ENCODE assay signal across 27 mouse cellular contexts in the genomic region with DNA sequence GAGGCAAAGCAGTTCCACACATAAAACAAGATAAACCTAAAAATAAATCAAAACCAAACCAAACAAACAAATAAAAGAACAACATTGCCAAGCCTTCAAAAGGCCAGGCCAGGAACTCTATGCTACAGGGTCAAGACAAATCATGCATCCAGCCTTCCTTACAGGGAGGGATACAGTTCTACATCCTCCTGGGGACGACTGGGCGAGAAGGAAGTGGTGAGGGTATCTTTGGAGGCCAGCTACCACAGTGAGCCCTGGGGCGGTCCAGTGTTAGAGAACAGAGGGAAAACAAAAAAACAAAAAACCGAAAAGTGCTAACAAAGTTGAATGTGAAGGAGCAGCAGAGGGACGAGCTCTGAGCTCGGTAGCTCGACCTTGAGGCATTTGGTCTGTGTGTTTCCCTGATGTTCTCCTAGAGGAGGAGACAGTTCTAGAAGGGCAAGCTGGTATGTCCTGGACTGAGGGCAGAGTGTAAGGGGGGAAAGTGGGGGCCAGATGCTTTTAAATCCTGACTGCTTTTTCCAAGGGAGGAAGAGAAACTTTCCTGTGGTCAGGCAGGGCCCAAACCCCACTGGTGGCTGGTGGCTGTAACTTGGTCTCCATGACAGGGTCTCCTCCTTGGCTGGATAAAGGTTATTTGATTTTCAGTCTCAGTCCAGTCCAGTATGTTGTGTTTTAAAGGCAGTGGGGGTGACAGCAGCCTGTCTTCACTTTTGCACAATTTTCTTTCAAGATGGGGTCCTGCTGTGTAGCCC. TPM values are rescaled to one million over a fixed set of nuclear protein-coding genes. Genes with fewer than 3 reads are reported as not detected.
DNase-seq lines count a peak whose midpoint lies in the region; ATAC-seq and TF ChIP-seq lines count a peak whose summit lies in the region.
"Had no signal": no experiment of that assay in that cellular context is flagged by ENCODE, and none has a peak within 500 bp of the region (broad histone marks: within the 10 kb centered on the region; RNA-seq: fewer than 3 reads in every experiment).

No protein-coding gene starts in this region.

- H3K4me1 ChIP-seq in forebrain, embryonic 11.5 days (replicated peaks; ENCODE audit: control insufficient read depth, insufficient read depth, low read length), result no peaks in the 10 kb centered on the region
- H3K4me1 ChIP-seq in forebrain, embryonic 14.5 days (ENCODE audit: control insufficient read depth, insufficient read depth, low read length), result no peaks in the 10 kb centered on the region
- peaks cover 7% of the 10 kb centered on the region for H3K4me1 ChIP-seq in kidney, embryonic 16.5 days (ENCODE audit: insufficient read depth, low read length)
- peaks cover 32% of the 10 kb centered on the region for H3K4me1 ChIP-seq in bone marrow macrophage, adult 2 months (ENCODE audit: control insufficient read depth, insufficient read depth, low read length)
- no peaks in the 10 kb centered on the region for H3K4me1 ChIP-seq in neural tube, embryonic 15.5 days
- H3K4me1 ChIP-seq: forebrain, embryonic 12.5 days; heart, embryonic 10.5 days; heart, embryonic 15.5 days; hindbrain, embryonic 13.5 days had no signal

- peak overlapping the region; percentile 2; the same call in 1 of the 2 replicates for H3K4me2 ChIP-seq in forebrain, embryonic 11.5 days (ENCODE audit: low read depth, low read length, severe bottlenecking)
- no peak overlapping the region for H3K4me2 ChIP-seq in forebrain, embryonic 14.5 days (ENCODE audit: low read length)
- no peak overlapping the region for H3K4me2 ChIP-seq in kidney, embryonic 16.5 days (replicated peaks; ENCODE audit: low read depth, low read length)
- no peak overlapping the region for H3K4me2 ChIP-seq in neural tube, embryonic 15.5 days
- H3K4me2 ChIP-seq: forebrain, embryonic 12.5 days; heart, embryonic 15.5 days; hindbrain, embryonic 13.5 days had no signal

- H3K9me3 ChIP-seq in forebrain, embryonic 11.5 days (ENCODE audit: control insufficient read depth, low read length), result no peaks in the 10 kb centered on the region
- H3K9me3 ChIP-seq in forebrain, embryonic 14.5 days (replicated peaks; ENCODE audit: control insufficient read depth, low read length), result no peaks in the 10 kb centered on the region
- no peaks in the 10 kb centered on the region for H3K9me3 ChIP-seq in kidney, embryonic 16.5 days (ENCODE audit: low read length)
- H3K9me3 ChIP-seq in neural tube, embryonic 15.5 days (replicated peaks), result no peaks in the 10 kb centered on the region
- H3K9me3 ChIP-seq: forebrain, embryonic 12.5 days; heart, embryonic 10.5 days; heart, embryonic 15.5 days; hindbrain, embryonic 13.5 days had no signal

- H3K27ac ChIP-seq in forebrain, embryonic 11.5 days (ENCODE audit: low read depth, low read length), result no peak overlapping the region
- H3K27ac ChIP-seq in forebrain, embryonic 14.5 days (ENCODE audit: low read depth, low read length), result no peak overlapping the region
- peak overlapping the region; percentile 62 for H3K27ac ChIP-seq in kidney, embryonic 16.5 days (ENCODE audit: low read length)
- H3K27ac ChIP-seq in bone marrow macrophage, adult 2 months (ENCODE audit: insufficient read depth, low read depth, low read length), result 0 out of 2 replicates have a peak overlapping the region, but pooled peaks have one; percentile 4
- H3K27ac ChIP-seq in macrophage, result peak overlapping the region; percentile 54
- no peak overlapping the region for H3K27ac ChIP-seq in neural tube, embryonic 15.5 days (replicated peaks)
- H3K27ac ChIP-seq: forebrain, embryonic 12.5 days; heart, embryonic 10.5 days; heart, embryonic 15.5 days; hindbrain, embryonic 13.5 days; liver, embryonic 14.5 days had no signal

- TF ChIP-seq CTCF in bone marrow macrophage, adult 2 months (IDR thresholded peaks at IDR 0.05; ENCODE audit: low read depth, low read length), result no peak

- no peaks in the 10 kb centered on the region for H3K36me3 ChIP-seq in forebrain, embryonic 11.5 days (ENCODE audit: control insufficient read depth, insufficient read depth, low read length)
- no peaks in the 10 kb centered on the region for H3K36me3 ChIP-seq in forebrain, embryonic 14.5 days (ENCODE audit: control insufficient read depth, insufficient read depth, low read length)
- H3K36me3 ChIP-seq in kidney, embryonic 16.5 days (ENCODE audit: insufficient read depth, low read length), result no peaks in the 10 kb centered on the region
- peaks cover 72% of the 10 kb centered on the region for H3K36me3 ChIP-seq in macrophage (ENCODE audit: inconsistent target)
- no peaks in the 10 kb centered on the region for H3K36me3 ChIP-seq in neural tube, embryonic 15.5 days
- H3K36me3 ChIP-seq: forebrain, embryonic 12.5 days; heart, embryonic 10.5 days; heart, embryonic 15.5 days; hindbrain, embryonic 13.5 days had no signal

- TF ChIP-seq POLR2A in bone marrow macrophage, adult 2 months (IDR thresholded peaks at IDR 0.05; ENCODE audit: borderline replicate concordance, low read depth, low read length), result no peak

- no peak for DNase-seq in forebrain, embryonic 11.5 days (ENCODE audit: low spot score)
- no peak for DNase-seq in forebrain, embryonic 14.5 days (ENCODE audit: low spot score)
- DNase-seq in kidney, postnatal 10 days, result no peak
- no peak for DNase-seq in lung, postnatal 36 days
- DNase-seq: adrenal gland, postnatal 14 days; cerebellum, adult 18-20 months; cerebellum, postnatal 10 days; gastrocnemius, postnatal 10 days; left cerebral cortex, postnatal 4 days; lung, adult 2 months; lung, postnatal 14 days; midbrain, embryonic 14.5 days; right cerebral cortex, postnatal 25 days; thymus, postnatal 25 days had no signal

- no peaks in the 10 kb centered on the region for H3K27me3 ChIP-seq in forebrain, embryonic 11.5 days (ENCODE audit: control insufficient read depth, insufficient read depth, low read length)
- H3K27me3 ChIP-seq in forebrain, embryonic 14.5 days (replicated peaks; ENCODE audit: control insufficient read depth, insufficient read depth, low read length), result no peaks in the 10 kb centered on the region
- H3K27me3 ChIP-seq in kidney, embryonic 16.5 days (ENCODE audit: insufficient read depth, low read length), result no peaks in the 10 kb centered on the region
- no peaks in the 10 kb centered on the region for H3K27me3 ChIP-seq in neural tube, embryonic 15.5 days (replicated peaks)
- H3K27me3 ChIP-seq: forebrain, embryonic 12.5 days; heart, embryonic 15.5 days; hindbrain, embryonic 13.5 days; Patski had no signal

- peaks cover 78% of the 10 kb centered on the region; the same call in 1 of the 2 replicates for H3K79me2 ChIP-seq in macrophage (ENCODE audit: inconsistent target)

- ATAC-seq in forebrain, embryonic 11.5 days (replicated peaks; ENCODE audit: low FRiP score), result no peak
- ATAC-seq in forebrain, embryonic 14.5 days, result no peak
- ATAC-seq in kidney, embryonic 16.5 days (ENCODE audit: low FRiP score, low TSS enrichment), result no peak
- ATAC-seq in neural tube, embryonic 15.5 days (ENCODE audit: low FRiP score), result no peak
- ATAC-seq: intestine, embryonic 16.5 days; Patski had no signal

- H3K9ac ChIP-seq in forebrain, embryonic 11.5 days (ENCODE audit: low read length), result no peak overlapping the region
- H3K9ac ChIP-seq in forebrain, embryonic 14.5 days (ENCODE audit: low read length), result no peak overlapping the region
- H3K9ac ChIP-seq in kidney, embryonic 16.5 days (replicated peaks; ENCODE audit: low read length), result no peak overlapping the region
- H3K9ac ChIP-seq in neural tube, embryonic 15.5 days (replicated peaks), result no peak overlapping the region
- H3K9ac ChIP-seq: forebrain, embryonic 12.5 days; heart, embryonic 15.5 days; hindbrain, embryonic 13.5 days; liver, embryonic 14.5 days had no signal

- no peak overlapping the region for H3K4me3 ChIP-seq in forebrain, embryonic 11.5 days (ENCODE audit: low read depth, low read length)
- no peak overlapping the region for H3K4me3 ChIP-seq in forebrain, embryonic 14.5 days (ENCODE audit: low read depth, low read length)
- H3K4me3 ChIP-seq in kidney, embryonic 16.5 days (ENCODE audit: low read length), result no peak overlapping the region
- no peak overlapping the region for H3K4me3 ChIP-seq in bone marrow macrophage, adult 2 months (ENCODE audit: insufficient read depth, low read length)
- H3K4me3 ChIP-seq in macrophage (ENCODE audit: inconsistent target), result no peak overlapping the region
- no peak overlapping the region for H3K4me3 ChIP-seq in neural tube, embryonic 15.5 days (replicated peaks)
- H3K4me3 ChIP-seq: erythroblast, embryonic 14.5 days; forebrain, embryonic 12.5 days; heart, embryonic 10.5 days; heart, embryonic 15.5 days; hindbrain, embryonic 13.5 days had no signal

- WGBS in forebrain, embryonic 11.5 days, result 76% methylated on average over 7 of the region's 7 CpGs
- 74% methylated on average over 7 of the region's 7 CpGs for WGBS in forebrain, embryonic 14.5 days
- WGBS in kidney, embryonic 16.5 days, result 55% methylated on average over 7 of the region's 7 CpGs
- 19% methylated on average over 7 of the region's 7 CpGs for WGBS in macrophage (ENCODE audit: missing documents)
- WGBS in neural tube, embryonic 15.5 days, result 76% methylated on average over 7 of the region's 7 CpGs

RNA-seq across cellular contexts. Expression of a gene that starts 9.6 kb away (rescaled TPM):
- 0.24 and 0.68 TPM in 2 replicates for polyA plus RNA-seq in forebrain, embryonic 11.5 days (2014; fragmentation: Nextera tagmentation; extraction: Ambion mirVana)
- 2.0 TPM in 2 replicates for polyA plus RNA-seq in forebrain, embryonic 14.5 days (2014; fragmentation: Nextera tagmentation; extraction: Ambion mirVana)
- 3.1 and 3.6 TPM in 2 replicates for polyA plus RNA-seq in kidney, embryonic 16.5 days (2015; fragmentation: Nextera tagmentation; extraction: Ambion mirVana)
- polyA plus RNA-seq in bone marrow macrophage, adult 2 months (2012; ENCODE audit: insufficient read depth, insufficient read length, missing spikeins), result 167 and 174 TPM in 2 replicates
- 100 to 1,000 TPM; 119 to 715 (median 357) TPM for total RNA-seq in macrophage (2018; cell fraction: chromatin; rRNA removed)
- 100 to 1,000 TPM in 19 of 26 experiments, 10 to 100 TPM in 7; 65.8 to 202 (median 108) TPM for total RNA-seq in macrophage (2018; cell fraction: cytosol; rRNA removed)
- 100 to 1,000 TPM in 24 of 26 experiments, 10 to 100 TPM in 2; 94.4 to 583 (median 247) TPM for total RNA-seq in macrophage (2018; cell fraction: nucleus; rRNA removed)
- polyA plus RNA-seq in macrophage (2018), result 54.5 to 101 TPM (median 85.2 TPM) in 3 replicates
- polyA plus RNA-seq in neural tube, embryonic 15.5 days (2015; fragmentation: Nextera tagmentation; extraction: Ambion mirVana), result 3.4 and 4.1 TPM in 2 replicates
- total RNA-seq: MEL had no signal
- polyA plus RNA-seq: erythroblast, embryonic 14.5 days had no signal

RNA-seq across cellular contexts. Expression of a gene that starts 20.1 kb away (rescaled TPM):
- 3.0 and 3.3 TPM in 2 replicates for polyA plus RNA-seq in forebrain, embryonic 11.5 days (2014; fragmentation: Nextera tagmentation; extraction: Ambion mirVana)
- polyA plus RNA-seq in forebrain, embryonic 14.5 days (2014; fragmentation: Nextera tagmentation; extraction: Ambion mirVana), result 2.4 and 2.6 TPM in 2 replicates
- 12.9 and 14.0 TPM in 2 replicates for polyA plus RNA-seq in kidney, embryonic 16.5 days (2015; fragmentation: Nextera tagmentation; extraction: Ambion mirVana)
- 17.9 and 19.4 TPM in 2 replicates for polyA plus RNA-seq in bone marrow macrophage, adult 2 months (2012; ENCODE audit: insufficient read depth, insufficient read length, missing spikeins)
- 10 to 100 TPM; 17.2 to 69.8 (median 48.8) TPM for total RNA-seq in macrophage (2018; cell fraction: chromatin; rRNA removed)
- 10 to 100 TPM; 15.5 to 57.5 (median 30.7) TPM for total RNA-seq in macrophage (2018; cell fraction: cytosol; rRNA removed)
- total RNA-seq in macrophage (2018; cell fraction: nucleus; rRNA removed), result 10 to 100 TPM; 23.7 to 88.1 (median 50.5) TPM
- 8.8 to 30.5 TPM (median 15.2 TPM) in 3 replicates for polyA plus RNA-seq in macrophage (2018)
- polyA plus RNA-seq in neural tube, embryonic 15.5 days (2015; fragmentation: Nextera tagmentation; extraction: Ambion mirVana), result 2.9 and 6.2 TPM in 2 replicates

RNA-seq across cellular contexts. Expression of a gene that starts 21.6 kb away (rescaled TPM):
- polyA plus RNA-seq in forebrain, embryonic 11.5 days (2014; fragmentation: Nextera tagmentation; extraction: Ambion mirVana), result 31.8 and 32.1 TPM in 2 replicates
- 24.3 and 24.9 TPM in 2 replicates for polyA plus RNA-seq in forebrain, embryonic 14.5 days (2014; fragmentation: Nextera tagmentation; extraction: Ambion mirVana)
- polyA plus RNA-seq in kidney, embryonic 16.5 days (2015; fragmentation: Nextera tagmentation; extraction: Ambion mirVana), result 35.0 and 39.0 TPM in 2 replicates
- 7.7 and 12.4 TPM in 2 replicates for polyA plus RNA-seq in bone marrow macrophage, adult 2 months (2012; ENCODE audit: insufficient read depth, insufficient read length, missing spikeins)
- 10 to 100 TPM in 5 of 26 experiments, 1 to 10 TPM in 21; 1.0 to 12.9 (median 5.6) TPM for total RNA-seq in macrophage (2018; cell fraction: chromatin; rRNA removed)
- 10 to 100 TPM in 18 of 26 experiments, 1 to 10 TPM in 8; 4.6 to 15.5 (median 10.5) TPM for total RNA-seq in macrophage (2018; cell fraction: cytosol; rRNA removed)
- 10 to 100 TPM in 10 of 26 experiments, 1 to 10 TPM in 16; 1.6 to 17.8 (median 8.9) TPM for total RNA-seq in macrophage (2018; cell fraction: nucleus; rRNA removed)
- 7.9 to 16.0 TPM (median 9.1 TPM) in 3 replicates for polyA plus RNA-seq in macrophage (2018)
- polyA plus RNA-seq in neural tube, embryonic 15.5 days (2015; fragmentation: Nextera tagmentation; extraction: Ambion mirVana), result 21.9 and 26.3 TPM in 2 replicates
- polyA plus RNA-seq: erythroblast, embryonic 14.5 days had no signal

RNA-seq across cellular contexts. Expression of a gene that starts 45.3 kb away (rescaled TPM):
- 63.1 and 73.7 TPM in 2 replicates for polyA plus RNA-seq in forebrain, embryonic 11.5 days (2014; fragmentation: Nextera tagmentation; extraction: Ambion mirVana)
- 68.8 and 78.1 TPM in 2 replicates for polyA plus RNA-seq in forebrain, embryonic 14.5 days (2014; fragmentation: Nextera tagmentation; extraction: Ambion mirVana)
- 57.6 and 60.4 TPM in 2 replicates for polyA plus RNA-seq in kidney, embryonic 16.5 days (2015; fragmentation: Nextera tagmentation; extraction: Ambion mirVana)
- 34.5 and 38.1 TPM in 2 replicates for polyA plus RNA-seq in bone marrow macrophage, adult 2 months (2012; ENCODE audit: insufficient read depth, insufficient read length, missing spikeins)
- 100 to 1,000 TPM in 11 of 26 experiments, 10 to 100 TPM in 15; 39.2 to 147 (median 95.7) TPM for total RNA-seq in macrophage (2018; cell fraction: chromatin; rRNA removed)
- 10 to 100 TPM; 27.7 to 40.3 (median 34.9) TPM for total RNA-seq in macrophage (2018; cell fraction: cytosol; rRNA removed)
- 100 to 1,000 TPM in 3 of 26 experiments, 10 to 100 TPM in 23; 28.3 to 114 (median 51.9) TPM for total RNA-seq in macrophage (2018; cell fraction: nucleus; rRNA removed)
- 29.4 to 36.6 TPM (median 30.4 TPM) in 3 replicates for polyA plus RNA-seq in macrophage (2018)
- 70.2 and 72.9 TPM in 2 replicates for polyA plus RNA-seq in neural tube, embryonic 15.5 days (2015; fragmentation: Nextera tagmentation; extraction: Ambion mirVana)

Comparison
In these comparisons a context has a peak if more than half of its experiments do, and no peak if none do; other contexts are left out.
1. H3K27ac ChIP-seq: peak in kidney, embryonic 16.5 days (single experiment), bone marrow macrophage, adult 2 months (single experiment) and macrophage (single experiment); none in forebrain, embryonic 11.5 days (single experiment), forebrain, embryonic 14.5 days (single experiment) and neural tube, embryonic 15.5 days (single experiment).
2. RNA of a gene that starts 9.6 kb away (polyA plus RNA-seq): 167 to 174 TPM in bone marrow macrophage, adult 2 months and 54.5 to 101 TPM in macrophage; 3.4 to 4.1 TPM in neural tube, embryonic 15.5 days, 3.1 to 3.6 TPM in kidney, embryonic 16.5 days, 2.0 TPM in forebrain, embryonic 14.5 days and 0.24 to 0.68 TPM in forebrain, embryonic 11.5 days; every median in the first group is over 10 times any median in the second.